Mouse (Mus musculus) liver, adult 2 months (tissue): Measurements from ENCODE around the gene Mta1.

Source experiments
- CTCF ChIP-seq: fragments of 200-500 bp; IDR thresholded peaks from 2 replicates; pipeline ENCODE4 v1.5.1; 2011; ENCODE audit warnings: low read depth, low read length, control low read depth
- POLR2A ChIP-seq: fragments of 200-500 bp; IDR thresholded peaks from 2 replicates; pipeline ENCODE4 v1.6.1; 2011; ENCODE audit warnings: low read length, control low read depth; ENCODE audit not compliant: insufficient read depth; ENCODE audit errors: extremely low read depth

GRCm38 (mm10) chr12:113149341-113149740 is 51.3 kb downstream of the Mta1 start:
- TF ChIP-seq CTCF (no peak), POLR2A (no peak)
